Mouse (Mus musculus) mesoderm, embryonic 11.5 days (tissue): ENCODE measurements around the gene Avpr1b.

ENCODE experiments used
- DNase-seq: peaks from one replicate; pipeline ENCODE4 v3.0.0-alpha.2; 2012; ENCODE audit warnings: low read depth, low spot score

Avpr1b gene

DNA sequence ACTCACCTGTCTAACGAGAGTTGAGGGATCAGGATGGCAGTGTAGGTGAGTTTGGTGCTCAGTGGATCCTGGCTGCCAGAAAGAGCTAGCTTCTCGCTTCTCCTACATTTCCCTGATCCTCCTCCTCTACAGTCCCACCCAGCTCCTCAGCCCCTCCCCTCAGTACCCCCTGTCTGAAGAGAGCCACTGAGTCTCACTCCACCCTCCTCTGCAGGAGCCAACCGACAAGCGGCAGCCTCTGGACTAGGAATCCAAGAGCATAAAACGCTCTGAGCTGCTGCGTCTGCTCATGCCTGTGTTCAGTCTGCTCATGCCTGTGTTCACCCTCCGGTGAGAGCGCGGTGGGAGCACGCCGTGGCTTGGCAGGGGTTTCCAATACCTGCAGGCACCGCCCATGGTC, at the start of gene Avpr1b:
Avpr1b (plus strand) TSS at position 335 of the 400 bp plus-strand sequence.
- peak; percentile 21 for DNase-seq

DNA sequence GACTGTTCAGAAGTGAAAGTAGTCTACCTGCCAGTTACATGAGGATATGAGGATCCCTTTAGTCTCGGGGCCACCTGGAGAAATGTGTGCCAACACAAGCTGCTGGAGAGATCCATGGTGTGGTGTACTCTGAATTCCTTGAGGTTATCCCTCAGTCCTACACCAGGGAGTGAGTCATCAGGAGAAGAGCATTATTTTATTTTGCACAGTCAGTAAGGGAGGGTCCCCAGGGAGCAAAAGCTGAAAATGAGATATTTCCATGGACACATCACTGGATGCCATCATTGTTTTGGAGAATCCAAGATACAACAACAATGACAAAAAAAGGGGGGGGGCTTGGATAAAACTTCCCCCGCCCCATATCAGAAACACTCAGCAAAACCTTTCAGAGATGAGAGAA, 47.1 kb upstream of the Avpr1b start:
- DNase-seq = no peak

DNA sequence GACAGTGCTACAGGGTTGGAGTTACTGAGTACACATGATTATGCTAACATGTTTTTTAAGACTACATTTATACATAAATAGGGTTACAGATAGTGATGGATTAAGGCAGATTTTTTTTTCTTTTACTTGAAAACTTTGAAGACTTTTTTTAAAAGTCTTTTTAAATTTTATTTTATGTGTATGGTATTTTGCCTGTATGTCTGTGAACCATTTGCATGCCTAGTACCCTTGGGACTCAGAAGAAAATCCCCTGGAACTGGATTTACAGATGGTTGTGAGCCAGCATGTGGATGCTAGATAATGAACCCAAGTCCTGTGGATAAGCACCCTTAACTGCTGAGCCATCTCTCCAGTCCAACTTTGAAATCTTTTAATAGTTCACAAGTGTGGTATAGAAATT, 45.6 kb upstream of the Avpr1b start:
- no peak for DNase-seq

DNA sequence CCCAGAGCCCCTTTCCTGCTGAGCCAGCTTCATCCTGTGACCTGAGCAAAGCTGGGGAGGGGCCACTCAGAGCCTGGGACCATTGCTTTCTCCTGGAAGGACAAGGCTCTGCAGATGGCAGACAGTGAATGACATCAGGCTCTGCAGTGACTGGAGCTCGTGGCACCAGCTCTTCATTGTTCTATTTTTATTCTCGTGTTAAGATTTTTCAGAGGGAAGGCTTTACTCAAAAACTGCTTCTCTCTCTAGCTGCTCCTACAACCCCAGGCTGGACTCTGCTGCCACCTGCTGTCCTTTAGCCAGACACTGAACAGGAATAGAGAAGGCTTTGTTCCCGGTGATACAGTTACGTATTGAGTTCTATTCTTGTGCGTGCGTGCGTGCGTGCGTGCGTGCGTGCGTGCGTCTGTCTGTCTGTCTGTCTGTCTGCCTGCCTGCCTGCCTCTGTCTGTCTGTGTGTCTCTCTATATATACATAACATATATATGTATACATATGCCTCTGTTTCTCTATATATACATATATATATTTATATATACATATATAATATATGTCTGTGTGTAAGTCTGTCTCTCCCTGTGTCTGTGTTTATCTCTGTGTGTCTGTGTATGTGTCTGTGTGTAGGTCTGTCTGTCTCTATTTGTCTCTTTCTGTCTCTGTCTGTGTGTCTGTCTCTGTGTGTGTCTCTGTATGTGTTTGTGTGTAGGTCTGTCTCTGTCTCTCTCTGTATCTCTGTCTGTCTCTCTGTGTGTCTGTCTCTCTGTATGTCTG, 43.8 kb upstream of the Avpr1b start:
- peak; percentile 89 for DNase-seq

DNA sequence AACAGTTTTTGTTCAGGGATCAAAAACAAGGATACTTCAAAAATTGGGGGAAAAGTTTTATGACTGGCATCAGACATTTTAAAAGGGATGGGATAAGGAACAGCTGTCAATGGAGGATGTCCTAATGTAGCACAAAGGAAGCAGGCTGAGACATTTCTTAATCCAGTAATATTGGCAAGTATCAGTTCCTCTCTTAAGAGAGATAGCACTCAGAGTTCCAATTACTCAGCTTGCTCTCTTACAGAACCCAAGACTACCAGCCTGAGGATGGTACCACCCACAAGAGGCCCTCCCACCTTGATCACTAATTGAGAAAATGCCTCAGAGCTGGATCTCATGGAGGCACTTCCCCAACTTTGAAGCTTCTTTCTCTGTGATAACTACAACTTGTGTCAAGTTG, 38.5 kb upstream of the Avpr1b start:
- DNase-seq = no peak

DNA sequence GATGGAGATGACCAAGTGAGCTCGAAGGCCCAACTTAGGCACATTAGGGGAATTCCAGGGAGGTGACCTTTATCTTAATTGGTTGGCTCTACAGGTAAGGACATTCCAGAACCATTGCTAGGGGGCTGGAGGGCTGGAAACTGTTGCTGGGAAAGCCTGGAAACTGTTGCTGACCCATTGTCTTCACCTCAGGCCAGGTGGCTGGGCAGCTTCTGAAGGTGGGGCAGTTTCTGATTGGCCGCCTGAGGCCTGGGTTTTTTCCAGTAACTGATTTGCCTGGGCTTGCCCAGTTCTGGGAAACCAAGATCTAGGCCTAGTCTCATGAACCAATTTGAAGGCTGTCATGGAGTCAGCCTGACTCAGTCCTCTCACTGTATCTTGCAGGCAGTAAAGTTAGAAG, 37.0 kb upstream of the Avpr1b start:
- DNase-seq = no peak

DNA sequence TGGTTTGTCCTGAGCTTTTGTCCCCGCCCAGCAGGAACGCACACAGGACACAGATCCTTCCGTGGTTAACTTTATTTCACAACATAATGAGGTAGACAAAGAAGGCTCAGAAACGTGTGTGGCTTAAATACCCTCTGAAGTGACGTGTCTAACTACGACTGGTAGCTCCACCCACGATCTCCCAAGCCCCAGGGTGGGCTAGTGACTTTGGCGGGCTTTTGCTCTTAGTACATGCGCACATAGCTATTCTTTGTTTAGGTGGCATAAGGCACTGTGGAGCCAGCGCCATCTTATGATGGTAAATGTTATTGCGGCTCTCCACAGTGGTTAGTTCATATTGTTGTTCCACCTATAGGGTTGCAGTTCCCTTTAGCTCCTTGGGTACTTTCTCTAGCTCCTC, 33.0 kb upstream of the Avpr1b start:
- peak; percentile 27 for DNase-seq

DNA sequence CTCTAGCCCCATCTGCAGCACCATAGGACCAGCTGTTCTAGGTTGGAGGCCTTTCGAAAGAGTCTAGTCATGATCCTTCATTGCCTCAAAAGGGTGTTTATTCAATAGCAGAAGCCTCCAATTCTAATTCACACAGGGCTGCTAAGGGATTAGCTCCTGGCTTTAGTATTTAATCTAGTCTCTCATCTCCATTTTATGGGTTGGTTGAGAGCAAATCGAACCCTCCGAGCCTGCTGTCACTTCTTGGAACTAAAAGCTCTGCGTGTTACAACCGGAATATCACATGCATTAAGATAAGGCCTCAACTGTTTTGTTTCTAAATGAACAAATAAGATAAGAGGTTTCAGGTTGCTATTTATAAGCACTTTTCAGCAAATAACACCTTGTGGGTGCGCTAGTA, 29.3 kb upstream of the Avpr1b start:
- no peak for DNase-seq

DNA sequence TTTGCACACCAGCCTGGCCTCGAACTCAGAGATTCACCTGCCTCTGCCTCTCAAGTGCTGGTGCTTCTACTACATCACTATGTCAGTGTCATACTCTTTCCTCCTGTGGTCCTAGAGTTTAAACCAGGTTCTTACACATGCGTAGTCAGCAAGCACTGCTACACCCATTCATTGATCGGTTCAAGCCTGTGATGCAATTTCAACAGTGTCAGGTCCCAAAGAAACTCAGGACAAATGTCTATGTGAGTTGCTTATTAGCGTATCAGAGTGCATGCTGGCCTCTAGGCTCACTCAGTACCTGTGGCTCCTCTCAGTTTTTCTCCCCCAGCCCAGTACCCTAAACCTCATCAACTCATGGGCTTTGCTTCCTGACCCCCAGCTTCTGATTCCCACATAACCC, 28.6 kb upstream of the Avpr1b start:
- no peak for DNase-seq

DNA sequence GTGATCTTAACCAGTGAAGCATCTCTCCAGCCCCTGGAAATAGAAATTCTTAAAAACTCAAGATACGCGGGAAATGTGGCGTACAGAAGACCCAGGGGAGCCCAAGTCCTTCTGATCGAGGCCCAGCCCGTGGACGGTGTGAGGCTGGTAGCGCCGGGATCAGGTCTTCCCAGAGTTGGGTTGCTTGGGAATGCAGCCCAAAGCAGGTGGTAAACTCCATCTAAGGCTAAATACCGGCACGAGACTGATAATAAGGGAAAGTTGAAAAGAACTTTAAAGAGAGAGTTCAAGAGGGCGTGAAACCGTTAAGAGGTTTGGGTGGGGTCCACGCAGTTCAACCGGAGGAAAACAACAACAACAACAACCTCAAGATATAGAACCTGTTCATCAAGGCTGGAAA, 25.3 kb upstream of the Avpr1b start:
- peak; percentile 92 for DNase-seq

DNA sequence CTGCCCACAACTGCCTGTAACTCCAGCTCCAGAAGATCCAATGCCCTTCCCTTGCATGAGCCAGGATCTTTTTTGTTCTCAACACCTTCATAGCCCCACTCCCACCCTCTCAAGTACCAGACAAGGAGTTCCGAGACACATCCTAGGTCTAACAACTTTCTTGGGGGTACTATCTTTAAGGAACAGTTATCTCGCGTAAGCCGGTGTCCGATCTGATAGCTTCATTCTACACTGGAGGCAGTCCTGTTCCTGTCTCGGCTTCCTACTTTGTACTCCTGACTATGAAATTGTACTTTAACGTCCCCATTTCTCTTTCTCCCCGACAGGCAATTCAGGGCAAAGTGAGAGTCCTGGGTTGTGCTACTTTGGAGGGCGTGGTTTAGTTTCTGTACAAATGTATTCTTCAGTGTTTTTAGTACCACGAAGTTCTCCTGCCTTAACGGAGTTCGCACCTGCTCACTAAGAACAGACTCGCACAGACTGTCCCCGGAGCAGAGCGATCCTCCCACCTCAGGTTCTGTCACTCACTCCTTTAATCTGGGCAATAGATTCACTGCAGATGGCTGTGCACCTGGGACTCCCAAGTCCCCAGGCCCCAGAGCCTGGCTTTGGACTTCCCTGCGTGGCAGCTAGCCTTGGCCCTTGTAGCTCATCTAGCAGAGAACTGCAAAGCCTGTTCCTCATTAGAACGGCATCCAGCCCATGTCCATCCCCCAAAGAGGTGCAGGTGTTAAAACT, 19.9 kb upstream of the Avpr1b start:
- no peak for DNase-seq

DNA sequence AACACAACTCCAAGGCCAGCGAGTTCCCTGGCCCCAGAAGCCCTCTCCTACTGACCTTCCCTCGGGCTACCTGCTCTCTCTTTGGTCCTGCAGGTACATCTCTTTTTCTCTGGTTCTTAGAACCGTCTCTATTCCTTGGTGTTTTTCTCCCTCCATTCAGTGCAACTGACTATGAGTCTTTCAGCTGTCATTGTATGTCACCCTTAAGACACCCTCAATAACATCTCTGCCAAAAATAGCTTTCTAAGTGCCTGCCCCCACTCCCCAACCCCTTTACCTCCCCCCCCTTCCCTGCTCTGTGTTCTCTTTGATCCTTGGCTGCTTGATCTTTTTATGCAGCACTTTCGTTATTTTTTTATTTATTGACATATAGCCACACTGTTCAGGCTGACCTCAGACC, 18.6 kb upstream of the Avpr1b start:
- no peak for DNase-seq

DNA sequence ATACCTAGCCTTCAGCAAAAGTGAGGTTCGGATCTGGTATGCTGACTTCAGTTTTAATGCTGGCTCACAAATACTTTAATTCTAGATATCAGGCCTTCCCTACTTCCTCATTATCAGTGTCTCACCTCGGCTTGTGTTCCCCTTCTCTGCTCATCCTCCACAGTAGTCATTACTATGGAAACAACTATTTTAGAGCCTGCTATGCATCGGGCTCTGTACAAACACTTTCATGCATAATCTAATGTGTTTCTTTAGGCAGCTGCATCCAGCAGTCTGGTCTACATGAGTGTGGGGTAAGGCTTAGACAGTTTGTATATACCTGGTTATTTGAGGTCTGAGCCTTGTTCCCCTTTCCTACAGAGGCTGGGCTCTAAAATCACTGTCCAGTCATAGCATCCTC, 15.4 kb upstream of the Avpr1b start:
- DNase-seq = no peak

DNA sequence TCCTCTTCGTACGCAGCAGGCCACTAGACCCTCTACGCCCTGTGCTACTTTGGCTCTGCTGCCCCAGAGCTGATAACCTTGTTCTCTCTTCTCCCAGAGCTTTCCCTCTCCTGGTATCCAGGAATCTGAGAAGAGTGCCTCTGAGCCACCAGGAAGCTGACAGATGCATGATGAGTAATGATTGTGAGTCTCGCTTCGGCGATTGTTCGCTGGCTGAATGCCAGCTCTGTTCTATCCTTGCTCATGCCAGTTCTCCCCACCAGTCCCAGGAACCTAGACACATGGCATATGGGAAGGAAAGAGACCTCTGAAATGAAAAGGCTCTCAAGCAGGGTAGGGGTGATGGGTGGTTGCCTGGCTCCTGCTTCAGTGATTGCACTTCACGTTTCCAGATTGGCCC, 12.2 kb upstream of the Avpr1b start:
- DNase-seq = peak; percentile 9

DNA sequence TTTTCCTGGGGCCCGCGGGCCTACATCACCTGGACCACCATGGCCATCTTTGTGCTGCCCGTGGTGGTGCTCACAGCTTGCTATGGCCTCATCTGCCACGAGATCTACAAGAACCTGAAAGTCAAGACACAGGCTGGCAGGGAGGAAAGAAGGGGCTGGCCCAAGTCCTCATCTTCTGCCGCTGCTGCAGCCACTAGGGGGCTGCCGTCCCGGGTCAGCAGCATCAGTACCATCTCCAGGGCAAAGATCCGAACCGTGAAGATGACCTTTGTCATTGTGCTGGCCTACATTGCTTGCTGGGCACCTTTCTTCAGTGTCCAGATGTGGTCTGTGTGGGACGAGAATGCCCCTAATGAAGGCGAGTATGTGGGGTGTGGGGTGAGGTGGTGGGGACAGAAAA, 1.3 kb downstream of the Avpr1b start:
- DNase-seq = no peak

DNA sequence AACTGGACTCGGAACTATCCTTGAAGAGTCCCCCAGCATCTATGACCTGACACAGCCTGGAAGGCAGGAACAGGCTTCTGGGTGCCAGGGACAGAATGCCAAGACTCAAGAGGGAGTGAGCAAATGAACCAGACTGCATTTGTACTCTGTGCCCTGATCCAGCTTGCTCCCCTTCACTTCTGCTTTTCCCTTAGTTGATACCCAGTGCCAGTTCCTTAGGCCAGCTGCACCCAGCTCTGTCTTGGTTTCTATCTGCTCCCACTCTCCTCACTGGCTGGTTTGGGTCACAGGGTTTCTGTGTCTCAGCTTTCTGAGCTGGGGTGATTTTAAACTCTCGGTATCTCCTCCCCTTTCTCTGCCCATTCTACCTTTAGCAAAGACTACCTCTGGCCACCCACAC, 7.7 kb downstream of the Avpr1b start:
- DNase-seq = no peak

DNA sequence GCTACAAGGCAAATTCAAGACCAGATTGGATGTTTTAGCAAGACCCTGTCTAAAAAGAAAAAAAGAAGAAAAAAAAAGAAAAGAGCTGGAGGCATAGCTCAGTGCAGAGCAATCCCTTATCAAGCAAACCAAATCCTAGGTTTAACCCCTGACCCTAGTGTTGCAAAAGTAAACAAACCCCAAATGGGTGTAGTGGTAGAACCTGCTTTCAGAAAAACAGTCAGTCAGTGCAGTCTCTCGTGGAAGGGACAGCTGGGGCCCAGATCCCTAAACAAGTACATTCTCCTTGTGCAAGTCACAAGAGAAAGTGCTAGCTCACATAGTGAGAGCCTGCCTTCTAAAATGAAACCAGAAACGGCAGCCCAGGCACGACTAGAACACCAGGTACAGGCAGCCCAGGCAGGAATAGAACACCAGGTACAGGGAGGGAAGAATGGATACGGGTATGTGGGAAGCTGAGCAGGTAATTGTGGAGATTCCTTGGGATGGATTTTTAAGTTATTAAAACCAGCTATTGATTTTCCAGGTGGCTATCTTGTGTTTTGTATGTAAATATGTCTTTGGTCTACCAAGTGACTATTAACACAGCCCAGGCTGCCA, 13.6 kb downstream of the Avpr1b start:
- no peak for DNase-seq

DNA sequence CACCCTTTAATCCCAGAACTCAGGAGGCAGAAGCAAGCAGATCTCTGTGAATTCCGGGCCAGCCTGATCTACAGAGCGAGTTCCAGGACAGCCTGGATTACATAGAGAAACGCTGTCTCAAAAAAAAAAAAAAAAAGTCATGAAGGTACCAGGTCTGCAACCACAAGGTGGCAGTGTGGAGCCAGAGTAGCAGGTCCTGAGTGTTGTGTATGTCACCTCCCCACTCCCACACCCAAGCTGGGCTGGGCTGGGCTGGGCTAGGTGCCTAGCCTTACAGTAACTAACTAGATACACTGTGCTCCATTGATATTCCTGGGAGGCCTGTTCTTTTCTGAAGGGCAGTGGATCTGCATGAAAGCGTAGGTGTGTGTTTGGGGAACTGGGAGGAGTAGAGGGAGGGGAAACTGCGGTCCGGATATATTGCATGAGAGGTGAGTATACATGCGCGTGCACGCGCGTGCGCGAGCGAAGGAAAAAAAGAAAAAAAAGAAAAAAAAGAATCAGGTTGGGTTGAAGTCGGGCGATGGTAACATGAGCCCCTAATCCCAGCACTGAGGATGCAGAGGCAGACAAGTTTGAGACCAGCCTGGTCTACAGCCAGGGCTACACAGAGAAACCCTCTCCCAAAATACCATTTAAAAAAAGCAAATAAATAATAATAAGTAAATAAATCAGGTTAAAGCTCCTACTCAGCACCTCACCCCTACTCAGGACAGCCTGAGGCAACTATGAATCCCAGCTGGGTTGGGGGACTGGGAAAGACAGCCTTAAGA, 14.5 kb downstream of the Avpr1b start:
- DNase-seq = peak; percentile 85

DNA sequence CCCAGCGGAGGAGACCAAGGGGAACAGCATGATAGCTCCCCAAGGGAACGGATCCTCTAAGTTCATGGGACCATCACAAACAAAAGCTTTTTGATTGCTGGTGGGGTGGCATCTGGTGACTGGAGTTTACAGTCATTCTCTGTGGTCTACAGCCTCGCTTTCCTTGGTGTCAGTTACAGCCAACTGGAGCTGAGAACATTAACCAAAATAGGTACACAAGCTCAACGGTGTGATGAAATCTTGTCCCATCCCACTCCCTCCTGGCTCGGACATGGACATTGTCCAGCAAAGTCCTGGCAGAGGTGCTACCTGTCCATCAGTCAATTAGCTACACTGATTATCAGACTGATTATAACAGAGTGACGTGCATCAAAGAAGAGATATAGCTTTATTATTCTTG, 15.6 kb downstream of the Avpr1b start:
- no peak for DNase-seq

DNA sequence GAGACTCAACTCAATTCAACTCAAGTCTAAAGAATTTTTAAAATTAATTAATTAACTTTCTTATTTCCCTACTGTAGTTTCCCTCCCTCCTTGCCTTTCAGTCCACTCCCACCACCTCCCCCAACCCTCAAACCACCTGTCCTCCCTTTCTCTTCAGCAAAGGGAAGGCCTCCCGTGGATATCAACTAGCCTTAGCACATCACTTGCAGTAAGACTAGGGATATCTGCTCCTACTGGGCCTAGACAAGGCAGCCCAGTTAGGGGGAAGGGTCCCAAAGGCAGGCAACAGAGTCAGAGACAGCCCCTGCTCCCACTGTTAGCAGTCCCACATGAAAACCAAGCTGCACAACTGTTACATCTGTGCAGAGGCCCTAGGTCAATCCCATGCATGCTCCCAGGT, 17.1 kb downstream of the Avpr1b start:
- no peak for DNase-seq

DNA sequence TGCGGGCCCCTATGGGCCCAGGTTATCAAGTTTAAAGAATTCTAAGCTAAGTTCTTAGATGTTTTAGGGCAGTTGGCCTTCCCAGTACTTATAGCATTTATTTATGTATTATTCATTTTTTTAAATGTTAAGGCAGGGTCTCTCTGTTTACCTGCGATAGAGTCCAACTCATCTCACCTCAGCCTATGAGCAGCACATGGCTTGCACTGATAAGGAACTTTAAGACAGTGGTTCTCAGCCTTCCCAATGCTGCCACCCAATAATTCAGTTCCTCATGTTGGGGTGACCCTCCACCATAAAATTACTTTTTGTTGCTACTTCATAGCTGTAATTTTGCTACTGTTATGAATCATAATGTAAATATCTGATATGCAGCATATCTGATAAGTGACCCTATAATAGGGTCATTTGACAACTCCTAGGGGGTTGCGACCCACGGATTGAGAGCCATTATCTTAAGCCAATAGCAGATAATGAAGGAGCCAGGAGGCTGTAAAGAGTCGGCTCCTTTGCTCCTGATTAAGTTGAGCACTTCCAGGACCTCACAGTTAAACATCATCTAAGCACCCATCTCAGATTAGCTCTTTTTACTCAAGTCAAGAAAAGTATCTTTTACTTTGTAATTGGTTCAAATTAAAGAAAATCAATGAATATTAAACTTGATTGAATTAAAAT, 17.6 kb downstream of the Avpr1b start:
- DNase-seq = no peak

DNA sequence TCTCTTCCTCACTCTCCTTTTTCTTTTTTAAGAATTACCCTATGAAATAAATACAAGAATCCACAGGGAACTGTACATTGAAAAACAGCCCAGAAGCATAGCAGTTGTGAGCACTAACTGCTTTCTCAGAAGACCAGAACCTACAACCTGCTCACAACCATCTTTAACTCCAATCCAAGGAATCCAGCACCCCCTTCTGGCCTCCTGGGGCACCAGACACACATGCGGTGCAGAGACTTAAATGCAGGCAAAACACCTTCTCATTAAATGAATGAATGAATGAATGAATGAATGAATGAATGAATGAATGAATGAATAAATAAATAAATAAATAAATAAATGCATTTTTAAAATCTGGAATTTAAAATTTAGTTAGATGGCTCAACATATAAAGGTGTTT, 19.5 kb downstream of the Avpr1b start:
- no peak for DNase-seq
